Mouse (Mus musculus) cerebral cortex, adult 2 months (tissue): ENCODE measurements around the gene Nlrp9b.

Experiments used
- WGBS: fragments of 180-500 bp; shearing (Covaris S2); methylation state at CpG from one replicate; pipeline ENCODE4 v1.1.7; 2018; 5-methylcytosine and 5-hydroxymethylcytosine counted together

The Nlrp9b gene

GRCm38 (mm10) chr7:19991165-19991564, at the start of gene Nlrp9b:
TSS of gene Nlrp9b (plus strand) at chr7:19991465.
- WGBS = 68% methylated on average over 8 of the region's 8 CpGs

DNA sequence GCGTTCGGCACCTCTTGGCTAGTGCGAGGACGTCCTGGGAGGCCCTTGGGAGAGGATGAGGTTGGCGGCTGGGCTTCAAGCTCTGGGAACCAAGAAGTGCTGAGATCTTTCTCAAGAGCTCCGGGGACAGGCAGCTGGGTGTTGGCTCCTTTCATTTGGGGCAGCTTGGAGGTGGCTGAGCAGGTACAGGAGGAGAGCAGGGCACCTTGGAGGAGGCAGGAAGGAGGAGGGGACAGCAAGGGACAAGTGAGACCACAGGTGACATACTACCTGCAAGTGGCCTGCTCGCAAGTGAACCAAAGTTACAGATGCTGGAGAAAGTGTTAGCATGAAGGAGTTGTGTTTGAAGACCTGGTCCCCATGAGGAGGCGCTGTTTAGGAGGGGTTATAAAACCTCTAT, 46.6 kb upstream of the Nlrp9b start:
- 89% methylated on average over 8 of the region's 8 CpGs for WGBS

- WGBS = 93% methylated on average over 5 of the region's 5 CpGs
Measured at GRCm38 (mm10) chr7:19945201-19945600, 46.1 kb upstream of the Nlrp9b start.

DNA sequence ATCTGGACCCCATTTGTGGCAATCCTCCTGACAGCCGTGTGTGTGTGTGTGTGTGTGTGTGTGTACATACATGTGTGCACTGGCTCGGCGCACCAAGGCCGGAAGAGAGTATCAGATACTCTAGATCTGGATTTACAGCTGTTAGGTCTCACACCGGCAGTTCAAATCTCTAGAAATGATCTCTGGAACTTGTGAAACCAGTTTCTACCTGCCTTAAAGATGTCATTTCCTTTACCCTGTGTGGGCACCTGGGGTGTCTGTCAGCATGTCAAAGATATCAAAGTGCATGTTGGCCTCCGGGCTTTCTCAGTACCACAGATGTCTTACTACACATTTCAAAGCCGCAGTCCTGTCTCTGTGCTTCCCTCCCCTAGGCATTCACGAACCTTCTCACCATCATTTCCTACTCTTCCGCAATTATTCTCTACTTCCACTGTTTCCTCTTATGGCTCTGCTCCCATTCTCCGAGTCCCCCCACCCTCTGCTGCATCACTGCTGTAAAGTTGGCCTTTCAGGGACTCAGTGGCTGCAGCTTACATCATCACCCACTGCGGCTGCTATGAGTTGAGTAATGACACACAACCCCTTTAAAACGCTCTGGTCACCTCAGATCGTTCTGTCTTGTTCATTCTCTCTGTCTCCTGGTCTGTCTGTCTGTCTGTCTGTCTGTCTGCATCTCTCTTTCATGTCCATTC, 45.3 kb upstream of the Nlrp9b start:
- 87% methylated on average over 13 of the region's 13 CpGs for WGBS

GRCm38 (mm10) chr7:19948956-19949355, 42.3 kb upstream of the Nlrp9b start:
- WGBS = 84% methylated on average over 12 of the region's 12 CpGs

- WGBS = 76% methylated on average over 10 of the region's 10 CpGs
Measured at GRCm38 (mm10) chr7:19949996-19950395, 41.3 kb upstream of the Nlrp9b start.

GRCm38 (mm10) chr7:19950589-19950988, 40.7 kb upstream of the Nlrp9b start, which contains the start of gene Igsf23:
TSS of gene Igsf23 (minus strand) at chr7:19950756.
- 67% methylated on average over 9 of the region's 9 CpGs for WGBS

- 82% methylated on average over 10 of the region's 10 CpGs for WGBS
Measured at GRCm38 (mm10) chr7:19952320-19952986, 38.8 kb upstream of the Nlrp9b start.

GRCm38 (mm10) chr7:19953054-19953453, 38.2 kb upstream of the Nlrp9b start:
- WGBS = 67% methylated on average over 9 of the region's 9 CpGs

GRCm38 (mm10) chr7:19955861-19956260, 35.4 kb upstream of the Nlrp9b start:
- 82% methylated on average over 4 of the region's 4 CpGs for WGBS

- 2% methylated on average over 7 of the region's 7 CpGs for WGBS
Measured at GRCm38 (mm10) chr7:19956341-19956781, 34.9 kb upstream of the Nlrp9b start.

GRCm38 (mm10) chr7:19962423-19962822, 28.8 kb upstream of the Nlrp9b start:
- 55% methylated on average over 1 of the region's 1 CpGs for WGBS

DNA sequence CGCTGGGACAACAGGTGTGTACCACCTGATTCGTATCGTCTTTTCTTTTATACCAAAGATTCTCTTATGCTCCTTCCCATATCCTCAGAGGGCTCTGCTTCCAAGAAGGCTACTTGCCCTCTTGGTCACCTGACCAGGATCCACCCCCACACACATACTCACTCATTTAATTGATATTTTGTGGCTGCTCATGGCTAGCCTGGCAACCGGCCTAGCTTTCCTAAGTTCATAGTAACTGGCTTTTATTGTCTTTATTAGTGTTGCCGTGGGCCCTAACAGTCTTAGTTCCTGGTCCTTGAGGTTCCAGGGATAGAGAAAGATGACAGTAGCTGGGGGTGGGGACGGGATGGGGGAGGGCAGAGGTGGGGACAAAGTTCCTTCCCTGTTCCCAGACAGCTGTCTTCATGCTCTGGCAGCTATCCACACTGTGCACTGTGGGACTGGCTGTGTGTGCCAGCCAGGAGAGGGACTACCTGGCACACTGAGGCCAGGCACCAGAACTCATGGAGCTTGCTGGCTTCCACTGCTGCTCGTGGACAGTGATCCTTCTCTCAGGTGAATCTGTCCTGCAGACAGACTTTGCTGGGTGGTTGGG, 26.2 kb upstream of the Nlrp9b start, which contains the start of gene Ceacam20:
TSS of gene Ceacam20 (plus strand) at position 428 of the 595 bp plus-strand sequence.
- WGBS = 72% methylated on average over 7 of the region's 7 CpGs

DNA sequence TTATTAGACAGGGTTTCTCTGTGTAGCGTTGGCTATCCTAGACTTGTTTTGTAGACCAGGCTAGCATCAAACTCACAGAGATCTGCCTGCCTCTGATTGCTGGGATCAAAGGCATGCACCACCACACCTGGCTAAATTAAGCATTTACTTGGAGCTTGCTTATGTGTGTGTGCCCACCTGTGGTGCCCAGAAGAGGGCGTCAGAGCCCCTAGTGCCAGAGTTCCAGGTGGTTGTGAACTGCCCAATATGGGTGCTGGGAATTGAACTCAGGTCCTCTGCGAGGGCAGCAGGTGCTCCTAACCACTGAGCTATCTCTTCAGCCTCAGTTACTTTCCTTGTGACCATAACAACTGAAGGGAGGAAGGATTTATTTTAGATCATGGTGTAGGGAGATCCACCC, 22.2 kb upstream of the Nlrp9b start:
- 70% methylated on average over 3 of the region's 3 CpGs for WGBS

DNA sequence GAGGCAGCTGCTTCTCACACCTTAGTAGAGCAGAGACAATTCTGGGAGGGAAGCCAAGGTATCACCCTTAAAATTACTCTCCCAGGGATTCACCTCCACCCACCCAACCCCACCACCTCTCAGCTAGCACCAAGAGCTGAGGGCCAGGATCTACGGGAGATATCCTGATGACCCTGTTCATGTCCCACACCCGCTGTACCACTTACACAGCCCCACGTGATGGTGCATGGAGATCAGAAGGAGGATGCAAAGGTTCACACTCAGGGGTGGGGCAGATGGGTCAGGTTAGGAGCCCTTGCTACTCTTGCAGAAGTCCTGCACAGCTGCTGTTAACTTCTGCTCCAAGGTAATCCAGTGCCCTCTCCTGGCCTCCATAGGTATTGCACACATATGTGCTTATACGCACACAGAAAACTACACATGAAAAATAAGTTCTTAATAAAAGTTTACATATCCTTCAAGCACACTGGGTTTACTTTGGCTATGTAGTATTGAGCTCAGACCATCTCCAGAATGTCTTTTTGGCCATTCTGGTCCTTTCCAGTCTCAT, 21.6 kb upstream of the Nlrp9b start:
- WGBS = 93% methylated on average over 4 of the region's 4 CpGs

- 95% methylated on average over 8 of the region's 8 CpGs for WGBS
Measured at GRCm38 (mm10) chr7:19970196-19970595, 21.1 kb upstream of the Nlrp9b start.

DNA sequence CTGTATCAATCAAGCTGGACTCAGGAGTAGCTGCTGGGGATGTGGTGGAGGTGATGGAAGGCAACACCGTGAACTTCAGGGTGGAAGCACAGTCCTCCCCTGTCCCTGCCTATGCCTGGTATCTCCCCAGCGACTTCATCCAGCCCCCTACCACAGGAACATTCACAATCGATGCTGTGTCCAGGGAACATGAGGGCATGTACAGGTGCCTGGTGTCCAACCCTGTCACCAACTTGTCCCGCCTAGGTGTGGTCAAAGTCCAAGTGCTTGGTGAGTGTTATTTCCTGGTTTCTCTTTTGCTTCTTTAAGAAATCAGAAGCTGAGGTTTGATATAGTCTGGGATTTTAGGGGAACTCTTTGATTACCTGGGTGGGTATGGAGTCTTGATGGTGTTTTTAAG, 19.7 kb upstream of the Nlrp9b start:
- 90% methylated on average over 4 of the region's 4 CpGs for WGBS

DNA sequence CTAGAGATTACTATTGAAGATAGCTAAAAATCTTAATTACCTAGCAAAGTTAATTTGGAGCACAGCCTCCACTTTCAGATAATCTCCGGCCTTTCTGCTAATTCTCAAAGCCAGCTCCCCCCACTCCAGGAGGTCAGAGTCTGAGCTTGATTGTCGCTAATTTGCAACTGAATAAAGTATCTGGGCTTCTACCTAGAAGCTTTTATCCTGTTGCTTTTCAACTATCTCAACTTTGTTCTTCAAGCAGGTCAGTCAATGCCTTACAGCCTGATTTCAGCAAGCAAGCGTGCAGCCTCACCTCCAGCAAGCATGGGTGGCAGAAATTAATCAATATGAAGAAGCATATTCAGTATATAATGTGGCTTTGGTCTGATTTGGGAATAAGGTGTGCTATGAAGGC, 5.5 kb downstream of the Nlrp9b start:
- 55% methylated on average over 3 of the region's 3 CpGs for WGBS

DNA sequence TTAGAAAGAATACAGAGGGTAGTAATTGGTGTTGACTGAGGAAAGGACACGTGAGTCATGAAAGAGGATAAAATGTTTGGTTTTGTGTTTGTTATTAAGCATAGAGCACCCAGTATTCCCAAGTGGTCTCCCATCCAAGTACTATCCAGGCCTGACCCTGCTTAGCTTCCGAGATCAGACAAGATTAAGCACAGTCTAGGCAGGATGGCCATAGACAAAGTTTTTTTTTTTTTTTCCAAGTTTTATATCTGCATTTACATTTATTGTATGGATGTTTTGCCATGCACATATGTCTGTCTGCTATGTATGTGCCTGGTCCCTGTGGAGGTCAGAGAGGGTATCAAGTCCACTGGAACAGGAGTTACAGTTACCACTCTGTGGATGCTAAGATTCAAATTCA, 18.7 kb downstream of the Nlrp9b start:
- WGBS = 76% methylated on average over 2 of the region's 2 CpGs

DNA sequence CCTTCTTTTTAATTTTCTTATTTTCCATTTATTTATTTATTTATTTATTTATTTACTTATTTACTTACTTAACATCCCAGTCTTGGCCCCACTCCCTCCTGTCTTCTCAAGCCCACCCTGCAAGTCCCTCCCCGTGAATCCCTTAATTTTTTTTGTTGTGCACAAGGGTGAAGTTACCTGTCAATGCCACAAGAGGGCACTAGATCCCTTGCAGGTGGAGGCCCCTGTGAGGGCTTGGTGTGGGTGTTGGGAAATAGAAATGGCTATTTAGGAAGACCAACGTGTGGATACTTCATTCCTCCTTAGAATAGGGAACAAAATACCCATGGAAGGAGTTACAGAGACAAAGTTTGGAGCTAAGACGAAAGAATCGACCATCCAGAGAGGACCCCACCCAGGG, 72.8 kb downstream of the Nlrp9b start:
- WGBS = 67% methylated on average over 4 of the region's 4 CpGs

DNA sequence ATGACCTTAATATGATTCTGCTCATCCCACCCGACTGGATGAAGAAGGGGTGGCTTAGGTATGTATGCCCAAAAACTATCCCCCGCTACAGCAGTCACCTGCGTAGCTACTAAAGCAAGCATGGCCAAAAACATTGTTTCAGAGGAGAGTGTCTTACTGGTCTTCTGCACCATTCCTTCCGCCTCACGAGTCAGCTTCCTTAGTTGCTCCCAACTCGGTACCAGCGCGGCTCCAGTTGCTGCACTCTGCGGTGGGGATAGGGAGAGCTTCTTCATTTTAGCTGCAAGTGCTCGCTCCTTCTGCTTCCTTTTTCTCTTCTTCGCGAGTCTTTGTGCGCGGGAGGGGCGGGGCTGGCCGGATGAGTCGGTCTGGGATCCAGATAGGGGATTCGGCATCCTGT, 86.9 kb downstream of the Nlrp9b start:
- 73% methylated on average over 18 of the region's 18 CpGs for WGBS

DNA sequence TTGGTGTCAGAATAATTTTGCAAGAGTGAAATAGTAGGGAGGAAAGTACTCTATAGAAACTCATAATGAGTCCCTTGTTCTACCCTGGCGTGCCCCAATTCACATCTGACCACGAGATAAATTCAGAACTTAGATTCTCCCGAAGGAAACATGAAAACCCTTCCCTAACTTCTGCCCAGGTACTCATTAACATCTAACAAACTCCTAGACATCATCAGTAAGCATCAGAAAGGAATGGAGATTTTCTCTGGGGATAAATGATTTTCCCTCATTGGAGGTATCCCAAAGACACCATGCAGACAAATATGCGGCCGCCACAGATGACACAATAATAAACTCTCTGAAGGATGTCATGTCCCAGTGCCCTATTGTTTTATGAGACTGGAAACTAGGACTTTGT, 108.1 kb downstream of the Nlrp9b start, which contains the start of gene Vmn1r91:
TSS of gene Vmn1r91 (plus strand) at position 301 of the 400 bp plus-strand sequence.
- 87% methylated on average over 5 of the region's 5 CpGs for WGBS
